Mouse (Mus musculus): ENCODE data around the gene Matk.
A peak's percentile ranks its signal among the peaks of the same experiment; 100 is the strongest.
"Not testable (repeated sequence)": the region's sequence is repeated elsewhere in the genome, so short reads cannot be mapped to it uniquely, and the experiment has no call there.

Matk gene

DNA sequence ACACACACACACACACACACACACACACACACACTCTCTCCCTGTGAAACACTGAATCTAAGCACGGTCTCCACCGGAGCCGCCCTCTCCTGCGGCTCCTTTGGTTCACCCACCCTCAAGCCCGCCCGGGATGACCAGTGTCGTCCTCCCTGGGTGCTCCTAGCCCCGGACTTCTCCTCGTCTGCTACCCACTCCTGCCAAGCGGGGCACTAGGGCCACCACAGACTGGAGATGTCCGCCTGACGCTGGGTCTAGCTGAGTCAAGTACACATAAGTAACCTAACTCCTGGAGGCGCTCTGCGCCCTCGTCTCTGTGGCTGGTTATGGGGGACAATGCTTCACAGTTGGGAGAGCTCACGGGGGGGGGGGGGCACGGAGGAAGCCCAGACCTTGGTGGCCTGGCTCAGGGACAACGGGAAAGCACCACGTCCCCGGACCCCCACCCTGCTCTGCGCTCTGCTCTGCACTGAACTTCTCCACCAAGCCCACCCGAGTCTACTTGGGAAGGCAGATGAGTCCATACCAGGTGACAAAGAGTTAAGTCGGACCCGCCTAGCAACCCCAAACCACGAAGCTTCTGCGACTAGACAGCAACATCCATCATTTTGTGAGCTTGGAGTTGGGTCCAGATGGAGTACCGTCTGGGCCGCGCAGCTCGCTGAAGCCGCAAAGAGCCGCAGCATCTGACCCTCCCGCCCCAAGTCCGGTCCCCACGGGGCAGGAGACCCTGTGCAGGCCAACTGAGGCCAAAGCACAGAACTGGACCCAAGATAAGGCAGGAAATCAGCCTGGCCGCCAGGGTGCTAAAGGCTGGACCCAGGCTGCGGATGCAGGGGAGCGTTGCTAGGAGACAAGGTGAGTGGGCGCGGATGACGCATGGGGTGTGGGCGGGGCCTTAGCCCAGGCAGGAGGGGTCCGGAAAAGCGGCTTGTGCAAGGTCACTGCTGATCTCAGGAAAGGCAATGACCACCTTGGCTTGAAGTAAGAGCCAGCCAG lies at the start of gene Matk:
Gene Matk, plus strand, starts transcription at position 512 of the 996 bp plus-strand sequence.
- H3K36me3 ChIP-seq (ENCODE audit: control insufficient read depth, insufficient read depth, low read length, poor library complexity, severe bottlenecking): no peaks in the 10 kb centered on the region
- no peaks in the 10 kb centered on the region for H3K27me3 ChIP-seq (ENCODE audit: control insufficient read depth, insufficient read depth, low read length, poor library complexity, severe bottlenecking)
- peak; percentile 74 for DNase-seq (ENCODE audit: low read depth, low spot score)

DNA sequence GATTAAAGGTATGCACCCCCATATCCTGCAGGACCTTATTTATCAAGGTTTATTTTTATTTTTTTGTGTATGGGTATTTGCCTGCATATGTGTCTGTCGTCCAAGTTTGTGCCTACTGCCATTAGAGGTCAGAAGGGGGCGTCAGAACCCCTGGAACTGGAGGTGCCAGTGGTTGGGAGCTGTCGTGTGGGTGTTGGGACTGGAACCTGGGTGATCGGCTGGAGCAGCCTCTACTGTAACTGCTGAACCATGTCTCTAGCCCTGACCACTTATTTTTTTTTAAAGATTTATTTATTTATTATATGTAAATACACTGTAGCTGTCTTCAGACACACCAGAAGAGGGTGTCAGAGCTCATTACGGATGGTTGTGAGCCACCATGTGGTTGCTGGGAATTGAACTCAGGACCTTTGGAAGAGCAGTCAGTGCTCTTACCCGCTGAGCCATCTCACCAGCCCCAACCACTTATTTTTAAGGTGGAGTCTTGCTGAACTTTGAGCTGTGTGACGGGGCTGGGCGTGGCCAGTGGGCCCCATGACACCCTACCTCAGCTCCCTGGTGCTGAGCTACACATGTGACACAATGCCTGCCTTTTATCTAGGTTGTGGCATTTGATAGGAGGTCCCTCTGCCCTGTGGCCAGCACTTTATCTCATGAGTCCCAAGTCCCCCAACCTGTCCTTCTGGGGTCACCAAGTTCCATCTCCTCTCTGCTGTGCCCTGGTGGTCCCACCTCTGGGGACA lies 49.6 kb upstream of the Matk start:
- Histone ChIP-seq H3K36me3 (ENCODE audit: control insufficient read depth, insufficient read depth, low read length, poor library complexity, severe bottlenecking) (no peaks in the 10 kb centered on the region), H3K27me3 (ENCODE audit: control insufficient read depth, insufficient read depth, low read length, poor library complexity, severe bottlenecking) (no peaks in the 10 kb centered on the region)
- no peak for DNase-seq (ENCODE audit: low read depth, low spot score)

DNA sequence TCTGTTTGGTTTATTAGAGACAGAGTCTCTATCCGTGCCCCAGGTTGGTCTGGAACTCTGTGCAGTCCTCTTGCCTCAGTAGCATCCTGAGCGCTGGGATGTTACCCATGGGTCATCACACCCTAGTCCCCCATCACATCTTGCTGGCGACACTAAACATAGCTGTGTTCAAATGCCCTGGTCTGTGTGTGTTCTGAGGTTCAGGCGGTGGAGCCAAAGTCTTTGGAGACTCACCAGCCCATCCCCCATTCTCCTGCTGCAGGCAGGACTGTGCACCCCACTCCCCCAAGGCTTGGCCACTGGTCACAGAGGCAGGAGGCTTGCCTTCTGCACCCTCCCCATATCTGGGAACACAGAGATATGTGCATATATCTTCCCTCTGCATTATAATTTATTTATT lies 48.6 kb upstream of the Matk start:
- Histone ChIP-seq H3K36me3 (ENCODE audit: control insufficient read depth, insufficient read depth, low read length, poor library complexity, severe bottlenecking) (no peaks in the 10 kb centered on the region), H3K27me3 (ENCODE audit: control insufficient read depth, insufficient read depth, low read length, poor library complexity, severe bottlenecking) (no peaks in the 10 kb centered on the region)
- no peak for DNase-seq (ENCODE audit: low read depth, low spot score)

DNA sequence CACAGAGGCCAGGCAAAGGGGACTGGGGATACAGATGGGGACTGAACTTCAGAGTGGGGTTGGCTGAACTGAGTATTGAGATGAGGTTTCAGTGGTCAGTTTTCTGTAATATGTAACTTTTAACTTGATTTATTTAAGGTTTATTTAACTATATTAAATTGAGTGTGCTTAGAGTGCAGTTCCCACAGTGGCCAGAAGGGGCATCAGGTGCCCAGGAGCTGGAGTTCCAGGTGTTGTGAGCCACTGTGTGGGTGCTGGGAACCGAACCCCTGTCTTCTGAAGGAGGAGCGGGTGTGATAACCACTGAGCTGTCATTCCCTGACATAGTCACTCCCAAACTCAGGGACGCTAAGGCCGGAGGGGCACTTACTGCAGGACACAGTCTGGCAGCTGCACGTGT lies 42.6 kb upstream of the Matk start:
- H3K27me3 ChIP-seq (ENCODE audit: control insufficient read depth, insufficient read depth, low read length, poor library complexity, severe bottlenecking): no peaks in the 10 kb centered on the region
- DNase-seq (ENCODE audit: low read depth, low spot score): no peak
- no peaks in the 10 kb centered on the region for H3K36me3 ChIP-seq (ENCODE audit: control insufficient read depth, insufficient read depth, low read length, poor library complexity, severe bottlenecking)

DNA sequence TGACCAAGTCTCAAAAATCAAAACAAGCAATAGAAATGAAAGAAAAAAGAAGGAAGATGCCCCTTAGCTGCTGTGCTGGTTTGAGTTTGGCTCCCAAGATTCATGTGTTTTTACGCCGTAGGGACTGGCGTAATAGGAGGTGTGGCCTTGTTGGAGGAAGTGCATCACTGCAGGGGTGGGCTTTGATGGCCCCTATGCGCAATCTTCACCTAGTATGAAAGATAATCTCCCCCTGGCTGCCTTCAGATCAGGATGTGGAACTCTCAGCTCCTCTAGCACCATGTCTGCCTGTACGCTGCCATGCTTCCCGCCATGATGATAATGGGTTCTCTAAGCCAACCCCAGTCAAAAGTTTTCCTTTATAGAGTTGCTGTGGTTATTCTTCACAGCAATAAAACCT lies 36.5 kb upstream of the Matk start:
- H3K27me3 ChIP-seq (ENCODE audit: control insufficient read depth, insufficient read depth, low read length, poor library complexity, severe bottlenecking): no peaks in the 10 kb centered on the region
- no peaks in the 10 kb centered on the region for H3K36me3 ChIP-seq (ENCODE audit: control insufficient read depth, insufficient read depth, low read length, poor library complexity, severe bottlenecking)
- DNase-seq (ENCODE audit: low read depth, low spot score): no peak

DNA sequence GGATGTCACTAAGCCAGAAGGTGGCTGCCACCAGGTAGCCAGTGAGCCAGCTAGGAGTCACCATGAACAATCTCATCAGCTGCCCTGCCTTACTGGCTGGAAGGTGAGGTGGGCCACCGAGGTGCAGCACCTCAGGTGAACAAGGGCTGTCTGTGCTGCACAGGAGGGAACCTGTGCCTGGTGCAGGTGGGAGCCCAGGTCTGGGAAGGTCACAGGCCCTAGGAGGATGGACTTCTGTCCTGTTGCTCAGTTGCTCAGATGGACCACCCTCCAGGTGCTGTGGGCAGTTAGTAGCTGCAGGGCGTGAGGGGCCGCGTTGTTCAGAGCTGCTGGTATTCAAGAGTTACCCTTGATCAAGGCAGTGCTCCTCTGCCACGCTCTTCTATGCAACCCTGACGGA lies 35.9 kb upstream of the Matk start:
- Histone ChIP-seq H3K36me3 (ENCODE audit: control insufficient read depth, insufficient read depth, low read length, poor library complexity, severe bottlenecking) (no peaks in the 10 kb centered on the region), H3K27me3 (ENCODE audit: control insufficient read depth, insufficient read depth, low read length, poor library complexity, severe bottlenecking) (no peaks in the 10 kb centered on the region)
- no peak for DNase-seq (ENCODE audit: low read depth, low spot score)

DNA sequence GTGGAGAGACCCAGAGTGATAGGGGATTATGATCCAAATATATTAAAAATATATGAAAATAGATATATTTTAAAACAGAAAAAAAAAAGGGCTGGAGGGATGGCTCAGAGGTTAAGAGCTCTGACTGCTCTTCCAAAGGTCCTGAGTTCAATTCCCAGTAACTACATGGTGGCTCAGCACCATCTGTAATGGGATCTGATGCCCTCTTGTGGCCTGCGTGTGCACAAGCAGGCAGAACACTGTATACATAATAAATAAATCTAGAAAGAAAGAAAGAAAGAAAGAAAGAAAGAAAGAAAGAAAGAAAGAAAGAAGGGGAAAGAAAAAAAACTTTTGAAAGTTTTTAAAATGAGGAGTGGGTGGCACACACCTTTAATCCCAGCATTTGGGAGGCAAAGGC lies 35.5 kb upstream of the Matk start:
- H3K36me3 ChIP-seq (ENCODE audit: control insufficient read depth, insufficient read depth, low read length, poor library complexity, severe bottlenecking); H3K27me3 ChIP-seq (ENCODE audit: control insufficient read depth, insufficient read depth, low read length, poor library complexity, severe bottlenecking): not testable (repeated sequence)
- peak; percentile 68 for DNase-seq (ENCODE audit: low read depth, low spot score)

DNA sequence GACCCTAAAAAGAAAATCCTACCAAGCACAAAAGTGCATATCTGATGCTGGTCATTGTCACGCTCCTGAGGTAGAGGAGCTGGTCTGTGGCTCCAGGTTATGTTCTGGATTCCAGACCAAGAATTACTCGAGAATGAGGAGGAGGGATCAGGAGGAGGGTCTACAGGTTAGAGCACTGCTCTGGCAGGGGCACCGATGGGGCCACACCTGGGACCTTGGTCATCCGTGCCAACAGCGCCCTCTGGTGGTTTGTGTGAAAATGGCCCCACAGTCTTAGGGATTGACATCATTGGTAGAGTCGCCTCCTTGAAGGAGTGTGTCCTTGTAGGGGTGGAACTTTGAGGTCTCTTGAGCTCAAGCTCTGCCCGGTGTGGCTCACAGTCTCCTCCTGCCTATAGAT lies 34.8 kb upstream of the Matk start:
- DNase-seq (ENCODE audit: low read depth, low spot score): peak; percentile 89
- Histone ChIP-seq H3K27me3 (ENCODE audit: control insufficient read depth, insufficient read depth, low read length, poor library complexity, severe bottlenecking) (no peaks in the 10 kb centered on the region), H3K36me3 (ENCODE audit: control insufficient read depth, insufficient read depth, low read length, poor library complexity, severe bottlenecking) (no peaks in the 10 kb centered on the region)

DNA sequence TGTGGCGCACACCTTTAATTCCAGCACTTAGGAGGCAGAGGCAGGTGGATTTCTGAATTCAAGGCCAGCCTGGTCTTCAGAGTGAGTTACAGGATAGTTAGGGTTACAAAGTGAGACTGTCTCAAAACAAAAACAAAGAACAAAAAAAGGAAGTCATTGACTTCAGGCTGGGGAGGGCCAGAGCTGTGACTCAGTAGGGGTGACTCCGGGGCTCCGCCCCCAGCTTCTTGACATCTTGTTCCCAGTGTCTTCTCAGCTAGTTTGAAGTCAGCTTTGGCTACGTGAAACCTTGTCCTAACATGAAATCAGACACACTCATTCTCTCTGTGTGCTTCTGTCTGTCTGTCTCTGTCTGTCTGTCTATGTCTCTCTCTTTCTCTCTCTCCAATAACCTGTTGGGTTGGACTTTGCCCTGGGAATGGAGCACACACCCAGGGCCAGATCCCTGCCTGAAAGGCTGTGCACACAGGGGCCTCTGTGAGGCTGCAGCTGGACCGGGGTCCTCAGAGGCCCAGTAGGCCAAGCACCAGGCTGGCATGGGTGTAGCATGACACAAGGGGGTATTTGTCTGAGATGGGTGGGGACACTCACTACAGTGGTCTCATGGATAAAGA lies 31.2 kb upstream of the Matk start:
- Histone ChIP-seq H3K36me3 (ENCODE audit: control insufficient read depth, insufficient read depth, low read length, poor library complexity, severe bottlenecking) (no peaks in the 10 kb centered on the region), H3K27me3 (ENCODE audit: control insufficient read depth, insufficient read depth, low read length, poor library complexity, severe bottlenecking) (no peaks in the 10 kb centered on the region)
- peak; percentile 60 for DNase-seq (ENCODE audit: low read depth, low spot score)

DNA sequence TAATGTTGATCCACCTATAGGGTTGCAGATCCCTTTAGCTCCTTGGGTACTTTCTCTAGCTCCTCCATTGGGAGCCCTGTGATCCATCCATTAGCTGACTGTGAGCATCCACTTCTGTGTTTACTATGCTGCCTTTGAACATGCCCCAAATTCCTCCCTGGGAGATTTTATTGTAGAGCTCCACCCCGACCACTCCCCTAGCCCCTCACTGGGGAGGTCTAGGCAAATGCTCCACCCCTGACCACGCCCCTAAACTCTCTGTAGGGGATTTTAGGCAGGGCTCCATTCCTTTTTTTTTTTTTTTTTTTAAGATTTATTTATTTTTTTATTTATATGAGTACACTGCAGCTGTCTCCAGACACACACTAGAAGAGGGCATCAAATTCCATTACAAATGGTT lies 29.0 kb upstream of the Matk start:
- H3K27me3 ChIP-seq (ENCODE audit: control insufficient read depth, insufficient read depth, low read length, poor library complexity, severe bottlenecking); DNase-seq (ENCODE audit: low read depth, low spot score); H3K36me3 ChIP-seq (ENCODE audit: control insufficient read depth, insufficient read depth, low read length, poor library complexity, severe bottlenecking): not testable (repeated sequence)

DNA sequence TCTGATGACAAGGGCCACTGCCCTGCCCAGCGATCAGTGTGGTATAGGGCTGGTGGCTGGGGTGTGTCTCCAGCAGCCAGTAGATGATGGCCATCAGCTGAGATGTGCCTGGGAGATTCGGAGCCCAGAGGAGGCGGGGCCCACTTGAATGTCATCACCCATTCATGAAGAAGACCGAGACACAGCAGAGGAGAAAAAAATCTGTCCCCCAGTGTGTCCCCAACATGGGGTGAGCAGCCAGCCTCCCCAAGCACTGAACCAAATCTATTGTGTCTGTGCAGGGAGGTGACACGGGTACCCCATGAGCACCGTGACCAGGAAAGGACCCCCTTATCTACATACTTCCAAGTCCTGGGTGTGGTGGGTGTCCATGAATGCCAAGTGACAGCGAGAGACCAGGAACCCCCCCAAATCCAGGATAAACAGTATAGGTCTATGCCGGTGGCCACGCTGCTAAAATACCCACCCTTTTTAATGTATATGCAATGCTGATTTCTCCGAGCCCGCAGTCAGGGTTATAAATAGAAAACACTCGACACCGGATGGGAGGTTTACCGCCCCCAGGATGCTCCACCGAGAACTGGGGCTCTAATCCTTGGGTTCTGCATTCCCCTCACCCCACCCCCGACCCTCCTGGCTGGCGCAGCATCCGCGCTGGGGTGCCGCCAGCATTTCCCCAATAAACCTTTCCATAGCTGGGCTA lies 22.8 kb upstream of the Matk start:
- Histone ChIP-seq H3K27me3 (ENCODE audit: control insufficient read depth, insufficient read depth, low read length, poor library complexity, severe bottlenecking) (no peaks in the 10 kb centered on the region), H3K36me3 (ENCODE audit: control insufficient read depth, insufficient read depth, low read length, poor library complexity, severe bottlenecking) (no peaks in the 10 kb centered on the region)
- no peak for DNase-seq (ENCODE audit: low read depth, low spot score)

DNA sequence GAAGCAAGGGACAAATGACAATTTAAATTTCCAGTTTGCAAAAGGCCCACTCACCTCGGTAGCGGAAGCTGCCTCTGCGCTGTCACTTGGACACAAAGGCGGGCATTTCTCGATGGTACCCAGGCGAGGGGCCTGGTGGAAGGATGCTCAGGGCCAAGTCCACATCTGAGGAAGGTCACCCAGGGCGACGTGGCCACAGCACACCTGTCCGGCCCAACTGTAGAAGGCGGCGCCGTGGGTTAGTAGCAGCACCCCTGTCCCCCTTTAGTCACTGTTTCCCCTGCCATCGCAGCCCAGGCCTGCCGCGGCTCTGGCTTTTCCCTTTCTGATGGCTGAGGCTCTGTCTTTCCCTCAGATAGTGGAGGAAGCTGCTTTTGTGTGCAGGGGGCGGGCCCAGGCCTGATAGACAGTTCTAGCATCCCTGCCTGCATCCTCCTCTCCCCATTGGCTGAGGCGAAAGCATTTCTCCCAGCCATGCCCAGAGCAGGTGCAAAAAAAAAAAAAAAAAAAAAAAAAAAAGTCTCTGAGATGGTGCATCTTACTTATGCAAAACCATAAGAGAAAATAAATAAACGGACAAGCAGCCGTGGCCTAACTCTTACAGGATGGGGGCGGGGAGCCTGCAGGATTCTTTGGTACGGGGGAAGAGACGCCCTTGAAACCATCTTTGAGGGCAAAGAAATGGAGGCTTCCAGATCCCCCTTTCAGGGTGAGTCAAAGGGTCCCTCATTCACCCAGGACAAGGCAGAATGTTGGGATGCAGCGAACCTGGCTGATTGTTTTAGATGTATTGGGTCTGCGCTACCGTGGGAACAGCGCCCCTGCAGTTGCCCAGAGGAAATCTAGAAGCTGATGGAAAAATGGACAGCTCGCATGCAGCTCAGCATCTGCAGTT lies 22.1 kb upstream of the Matk start, which contains the start of gene Atcay:
Gene Atcay, minus strand, starts transcription at position 396 of the 895 bp plus-strand sequence.
- DNase-seq (ENCODE audit: low read depth, low spot score): peak; percentile 46
- H3K36me3 ChIP-seq (ENCODE audit: control insufficient read depth, insufficient read depth, low read length, poor library complexity, severe bottlenecking): no peaks in the 10 kb centered on the region
- H3K27me3 ChIP-seq (ENCODE audit: control insufficient read depth, insufficient read depth, low read length, poor library complexity, severe bottlenecking): no peaks in the 10 kb centered on the region

DNA sequence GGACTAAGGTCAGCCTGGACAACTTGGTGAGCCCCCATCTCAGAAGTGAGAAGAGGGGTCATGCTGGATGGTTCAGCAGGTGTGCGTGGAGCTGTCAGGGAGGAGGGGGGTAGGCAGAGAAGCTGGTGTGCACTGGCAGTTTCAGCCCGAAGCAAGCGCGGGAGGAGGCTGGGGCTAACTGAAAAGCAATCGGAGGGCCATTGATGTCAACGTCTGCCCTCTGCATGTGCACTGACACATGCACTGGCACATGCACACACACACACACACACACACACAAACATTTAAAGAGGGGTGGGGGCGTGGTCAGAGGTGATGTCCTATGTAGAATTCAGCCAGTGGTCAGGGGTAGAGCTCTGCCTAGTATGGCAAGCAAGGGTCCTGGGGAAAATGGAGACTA lies 21.3 kb upstream of the Matk start:
- DNase-seq (ENCODE audit: low read depth, low spot score): no peak
- H3K36me3 ChIP-seq (ENCODE audit: control insufficient read depth, insufficient read depth, low read length, poor library complexity, severe bottlenecking): no peaks in the 10 kb centered on the region
- H3K27me3 ChIP-seq (ENCODE audit: control insufficient read depth, insufficient read depth, low read length, poor library complexity, severe bottlenecking): no peaks in the 10 kb centered on the region
